Mouse (Mus musculus) gastrocnemius, adult 18-20 months (tissue): ENCODE measurements at regions not wholly inside any gene's neighbourhood (a gene's known extent, or its start where the extent isn't known, plus 50 kb on each side); places are given as distances from the start of the nearest gene placed in this dataset.
A peak's percentile ranks its signal among the peaks of the same experiment; 100 is the strongest.

Experiments used
- DNase-seq: peaks from one replicate; pipeline ENCODE4 v3.0.0; 2021; ENCODE audit warnings: low spot score

DNA sequence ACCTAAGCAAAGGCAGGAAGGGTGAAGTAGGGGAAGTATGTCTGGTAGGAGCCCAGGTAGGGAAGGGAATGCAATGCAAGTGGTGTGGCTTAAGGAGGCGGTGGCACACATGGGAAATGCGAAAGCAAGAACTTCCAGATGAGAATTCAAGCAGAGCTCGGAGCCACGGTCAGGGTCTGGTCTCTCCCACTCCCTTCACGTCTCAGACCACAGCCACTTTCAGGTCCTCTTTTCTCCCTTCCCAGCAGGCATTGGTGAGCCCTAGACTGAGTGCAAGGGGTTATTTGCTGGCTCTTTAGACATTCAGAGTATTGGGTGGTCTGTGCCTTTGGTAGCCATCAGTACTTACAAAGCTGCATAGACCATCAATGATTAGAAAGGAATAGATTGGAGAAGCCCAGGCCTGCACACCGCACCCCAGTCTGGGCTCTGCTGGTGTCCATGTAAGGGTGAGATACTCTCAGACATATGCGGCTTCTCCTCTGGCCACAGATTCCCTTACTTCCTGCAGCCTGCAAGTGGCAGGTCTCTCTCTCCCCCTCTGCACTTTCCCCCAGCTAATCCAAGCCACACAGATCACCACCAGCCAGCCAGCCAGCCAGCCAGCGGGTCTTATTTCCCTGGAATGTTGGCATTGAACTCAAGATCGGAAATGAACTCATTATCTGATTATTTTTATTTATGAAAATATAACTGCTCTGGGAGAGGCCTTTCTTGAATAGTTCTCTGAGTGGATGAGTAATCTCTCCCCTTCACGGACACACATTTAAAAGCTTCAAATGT, 113.6 kb downstream of the Zfp36l2 start:
- DNase-seq, result no peak

DNA sequence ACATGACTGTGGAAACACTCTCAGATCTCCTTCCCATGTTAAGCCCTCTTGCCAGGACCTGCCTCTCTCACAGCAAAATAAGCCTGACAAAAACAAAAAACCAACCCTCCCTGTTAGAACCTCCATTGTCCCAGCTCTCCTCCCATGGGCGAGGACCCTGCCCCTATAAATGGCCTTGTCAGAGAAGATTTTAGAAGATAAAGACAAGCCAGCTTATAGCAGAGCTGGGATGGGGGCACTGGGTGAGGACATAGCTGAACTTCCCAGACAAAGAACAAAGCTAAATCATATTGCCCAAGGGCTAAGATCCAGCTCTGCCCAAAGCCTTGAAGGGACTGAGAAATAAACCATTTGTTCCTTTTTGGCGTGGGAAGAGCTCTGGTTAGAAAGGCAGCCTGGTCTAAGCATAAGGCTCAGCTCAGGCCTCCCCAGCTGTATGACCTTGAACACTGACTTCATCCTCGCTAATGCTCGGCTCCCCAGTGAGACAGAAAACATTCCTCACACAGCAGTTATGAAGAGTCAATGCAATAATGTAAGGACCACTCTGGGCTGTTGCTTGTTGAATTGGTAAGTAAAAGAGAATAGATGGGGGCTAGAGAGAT, 115.2 kb downstream of the Zfp36l2 start:
- no peak for DNase-seq

DNA sequence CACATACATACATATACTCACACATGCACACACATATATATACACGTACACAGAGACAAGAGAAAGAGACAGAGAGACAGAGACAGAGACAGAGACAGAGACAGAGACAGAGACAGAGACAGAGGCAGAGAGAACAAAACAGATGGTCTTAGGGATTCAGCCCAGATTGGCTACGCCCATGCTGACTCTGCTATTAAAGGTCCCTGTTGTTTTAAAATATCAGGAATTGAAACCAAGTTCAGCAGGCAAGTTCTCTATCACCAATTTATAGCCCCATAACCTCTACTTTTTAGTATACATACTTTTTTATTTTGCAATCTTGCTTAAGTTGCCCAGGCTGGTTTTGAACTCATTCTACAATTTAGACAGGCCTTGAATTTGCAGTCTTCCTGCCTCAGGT, 115.9 kb downstream of the Zfp36l2 start:
- no peak for DNase-seq

DNA sequence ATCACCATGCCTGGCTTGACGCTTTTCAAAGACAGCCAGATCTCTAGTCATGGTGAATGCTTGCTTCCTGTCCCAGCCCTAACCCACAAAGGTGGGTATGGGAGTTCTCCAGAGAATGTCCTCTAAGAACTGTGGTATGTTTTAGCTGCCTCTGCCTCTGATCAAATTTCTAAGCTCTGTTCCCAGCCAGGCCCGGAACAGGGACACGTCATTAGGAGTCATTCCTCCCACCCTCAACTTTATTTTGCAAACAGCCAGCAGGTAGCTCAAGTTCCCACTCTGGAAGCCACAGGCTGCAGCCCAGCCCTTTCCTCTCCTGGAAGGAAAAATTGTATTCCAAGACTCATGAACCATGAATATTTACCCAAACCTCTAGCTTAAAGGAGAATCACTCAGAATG, 117.2 kb downstream of the Zfp36l2 start:
- DNase-seq, result no peak

DNA sequence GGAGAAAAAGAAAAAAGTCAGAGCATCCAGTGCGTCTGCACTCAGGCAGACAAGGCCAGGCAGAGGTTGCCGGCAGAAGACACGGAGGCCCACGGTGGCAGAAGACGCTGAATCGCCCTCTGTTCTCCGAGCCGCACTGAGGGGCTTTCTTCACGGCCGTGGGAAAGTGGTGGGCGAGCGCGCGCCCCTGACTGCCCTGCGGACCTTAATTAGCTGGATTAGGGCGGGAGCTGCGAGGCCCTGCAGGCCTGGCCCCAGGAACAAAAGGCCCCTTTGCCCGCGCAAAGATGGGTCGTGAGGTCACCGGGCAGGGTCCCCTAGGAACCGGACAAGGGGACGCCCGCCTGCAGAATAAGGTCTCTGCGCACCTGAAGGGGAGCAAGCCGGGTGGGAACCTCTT, 120.6 kb downstream of the Zfp36l2 start:
- no peak for DNase-seq

DNA sequence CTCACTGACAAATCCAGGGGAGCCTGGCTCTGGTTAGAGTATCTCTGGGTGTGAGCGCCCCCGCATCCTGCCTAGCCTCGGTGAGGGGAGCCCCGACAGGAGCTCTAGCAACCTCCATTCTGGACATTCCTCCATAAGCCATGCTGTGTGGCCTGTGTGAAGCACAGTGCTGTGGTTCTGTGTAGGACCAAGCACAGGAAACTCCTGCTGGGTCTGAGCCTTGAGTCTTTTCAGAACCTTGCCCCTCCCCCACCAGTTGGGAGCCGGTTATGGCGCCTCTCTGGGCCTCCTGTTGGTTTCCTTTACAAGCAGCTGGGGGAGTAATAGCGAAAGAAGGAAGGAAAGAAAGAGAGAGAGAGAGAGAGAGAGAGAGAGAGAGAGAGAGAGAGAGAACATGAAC, 124.0 kb downstream of the Zfp36l2 start:
- DNase-seq, result no peak

DNA sequence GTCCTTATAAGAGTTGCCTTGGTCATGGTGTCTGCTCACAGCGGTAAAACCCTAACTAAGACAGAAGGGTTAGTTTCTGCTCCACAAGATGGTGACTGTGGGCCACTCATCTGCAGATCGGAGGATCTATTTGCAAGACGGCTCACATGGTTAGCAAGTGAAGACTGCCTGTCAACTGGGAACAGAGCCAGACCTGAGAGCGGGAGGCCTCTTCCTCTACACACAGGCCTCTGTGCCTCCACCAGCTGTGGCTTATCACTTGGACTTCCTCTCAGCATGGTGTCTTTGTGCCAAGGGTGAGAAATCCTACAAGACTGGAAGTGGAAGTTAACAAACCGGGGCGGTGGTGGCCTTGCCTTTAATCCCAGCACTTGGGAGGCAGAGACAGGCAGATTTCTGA, 126.1 kb downstream of the Zfp36l2 start:
- no peak for DNase-seq

DNA sequence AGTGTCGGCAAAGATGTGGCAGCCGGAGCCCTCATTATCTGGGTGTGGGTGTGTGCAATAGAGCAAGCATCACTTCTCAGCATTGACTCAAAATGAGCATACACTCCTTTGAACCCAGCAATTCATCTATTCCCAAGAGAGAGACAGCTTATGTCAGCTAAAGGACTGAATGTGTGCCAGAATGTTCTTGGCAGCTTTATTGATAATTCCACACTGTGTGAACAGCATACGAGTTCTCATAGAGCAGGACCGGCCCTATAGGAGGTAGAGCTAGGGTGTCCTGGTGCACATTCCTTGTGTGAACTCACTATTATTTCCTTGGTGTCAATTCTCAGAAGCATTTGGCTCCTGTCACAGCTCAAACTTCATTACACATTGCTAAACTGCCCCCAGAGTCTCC, 131.3 kb downstream of the Zfp36l2 start:
- DNase-seq, result no peak

DNA sequence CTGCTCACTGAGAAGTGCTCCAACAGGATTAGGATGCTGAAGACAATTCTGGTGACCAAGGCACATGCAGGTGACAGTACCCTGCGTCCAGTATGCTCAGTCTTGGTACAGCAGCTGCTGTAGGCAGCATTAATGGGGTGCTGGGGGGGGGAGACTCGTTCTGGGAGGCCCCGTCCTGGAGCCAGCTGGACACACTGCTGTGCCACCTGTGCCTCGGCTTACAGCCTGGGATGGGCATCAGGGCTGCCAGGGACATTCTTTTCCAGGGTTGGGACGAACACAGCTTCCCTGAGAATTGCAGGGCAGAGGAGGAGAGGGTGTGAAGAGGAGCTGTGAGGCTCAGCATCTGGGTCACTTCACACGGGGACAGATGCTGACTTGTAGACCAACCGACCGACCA, 135.3 kb downstream of the Zfp36l2 start:
- DNase-seq, result no peak

DNA sequence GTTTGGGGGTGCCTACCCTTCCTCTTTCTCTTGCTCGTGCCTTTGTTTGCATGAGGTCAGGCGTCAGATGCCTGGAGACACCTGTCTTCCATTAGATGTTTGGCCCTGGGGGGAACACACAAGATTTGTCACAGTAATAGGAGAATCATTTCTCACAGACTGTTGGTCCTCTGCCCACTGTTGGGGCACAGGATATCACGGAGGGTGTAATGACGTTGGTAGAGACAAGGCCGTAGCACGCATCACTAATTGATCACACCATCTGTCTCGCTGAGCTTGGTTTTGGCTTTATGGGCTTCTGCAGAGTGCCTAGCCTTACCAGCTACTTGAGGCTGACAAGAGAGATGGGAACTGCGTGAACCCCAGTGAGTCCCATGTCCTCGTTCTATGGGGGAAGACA, 136.5 kb downstream of the Zfp36l2 start:
- DNase-seq, result no peak

DNA sequence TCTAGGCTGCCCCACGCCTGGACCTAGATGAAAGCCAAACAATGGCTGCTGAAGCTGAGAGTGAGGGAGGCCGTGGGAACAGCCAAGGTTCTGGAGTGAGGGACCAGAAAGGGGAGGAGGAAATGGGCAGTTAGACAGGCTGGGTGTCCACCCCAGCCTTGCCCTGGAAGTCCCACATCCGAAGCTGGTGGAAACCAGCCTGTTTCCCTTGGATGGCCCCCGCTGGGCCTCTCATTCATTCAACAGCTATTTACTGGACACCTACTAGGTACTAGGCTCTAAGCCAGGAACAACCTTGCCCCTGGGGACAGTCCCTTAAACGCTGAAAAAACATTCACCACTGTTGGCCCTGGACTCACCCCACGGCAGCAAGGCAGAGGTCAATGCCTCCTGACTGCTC, 139.2 kb downstream of the Zfp36l2 start:
- DNase-seq, result peak; percentile 49

DNA sequence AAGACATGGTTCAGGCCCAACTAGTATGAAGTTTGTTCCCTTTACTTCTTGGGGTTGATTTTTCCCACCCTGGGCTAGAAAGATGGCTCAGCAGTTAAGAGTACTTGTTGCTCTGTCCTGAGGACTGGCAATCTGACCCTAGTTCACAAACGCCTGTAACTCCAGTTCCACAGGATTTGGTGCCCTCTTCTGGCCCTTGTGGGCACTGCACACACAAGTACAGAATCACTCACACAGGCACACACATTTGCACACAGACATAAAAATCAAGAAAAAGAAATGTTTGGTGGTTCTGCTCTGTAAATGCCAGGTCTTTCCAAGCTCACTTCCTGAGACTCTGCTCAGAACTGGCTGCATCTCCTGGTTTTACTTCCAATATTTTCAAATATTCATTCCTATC, 140.2 kb downstream of the Zfp36l2 start:
- no peak for DNase-seq

DNA sequence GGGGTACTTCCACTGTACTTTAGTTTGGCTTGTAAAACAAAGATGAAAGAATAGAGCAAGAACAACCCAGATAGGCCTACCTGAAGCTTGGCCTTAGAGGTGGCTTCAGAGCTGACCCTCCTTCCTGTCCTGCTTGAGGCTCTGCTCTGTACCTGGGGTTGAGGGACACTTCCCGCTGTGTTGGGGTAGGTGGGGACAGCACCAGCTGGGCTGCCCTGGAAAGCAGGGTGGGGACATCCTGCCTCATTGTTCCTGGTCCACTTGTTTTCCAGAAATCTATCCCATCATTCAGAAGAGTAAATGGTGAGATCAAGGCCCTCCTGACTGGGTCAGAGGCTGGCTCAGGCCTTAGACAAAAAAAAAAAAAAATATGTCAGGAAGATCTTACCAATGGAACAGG, 141.9 kb downstream of the Zfp36l2 start:
- DNase-seq, result no peak

DNA sequence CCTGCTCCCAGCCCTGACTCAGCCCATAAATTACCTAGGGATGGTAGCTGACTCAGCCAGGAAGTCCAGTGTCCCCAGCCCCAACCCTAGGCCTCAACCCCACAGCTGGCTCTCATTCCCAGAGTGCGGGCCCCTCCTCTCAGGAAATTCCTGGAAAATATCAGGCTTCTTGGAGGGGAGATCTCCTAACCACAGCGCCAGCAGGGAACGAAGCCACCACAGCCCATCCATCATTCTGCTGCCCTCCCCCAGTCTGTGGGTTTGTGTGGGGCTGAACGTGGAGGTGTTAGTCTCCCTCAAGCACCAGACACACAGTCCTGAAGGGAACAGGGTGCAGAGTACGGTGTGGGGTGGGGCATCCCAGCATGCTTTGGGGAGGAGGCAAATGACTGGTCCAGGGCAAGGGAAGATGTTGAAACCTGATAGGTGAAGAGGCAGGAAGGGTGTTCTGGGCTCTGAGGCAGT, 143.2 kb downstream of the Zfp36l2 start:
- DNase-seq, result no peak

DNA sequence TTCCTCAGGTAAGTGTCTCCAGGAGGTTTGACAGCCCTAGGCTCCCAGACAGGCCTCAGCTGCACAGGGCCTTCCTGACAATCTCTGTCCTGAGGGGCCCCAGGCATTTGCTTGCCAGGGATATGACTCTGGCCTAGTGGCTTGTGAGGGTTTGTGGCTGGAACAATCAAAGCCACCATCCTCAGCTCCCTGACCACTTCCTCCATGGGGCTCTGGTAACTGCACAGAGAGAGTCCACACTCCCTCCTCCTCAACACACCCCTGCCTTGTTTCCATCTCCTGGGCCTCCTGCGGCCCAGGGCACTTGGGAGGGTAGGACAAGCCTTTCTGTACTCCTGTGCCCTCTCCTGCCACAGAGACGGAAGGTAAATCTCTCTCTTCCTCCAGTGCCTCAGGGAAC, 144.6 kb downstream of the Zfp36l2 start:
- DNase-seq, result no peak

DNA sequence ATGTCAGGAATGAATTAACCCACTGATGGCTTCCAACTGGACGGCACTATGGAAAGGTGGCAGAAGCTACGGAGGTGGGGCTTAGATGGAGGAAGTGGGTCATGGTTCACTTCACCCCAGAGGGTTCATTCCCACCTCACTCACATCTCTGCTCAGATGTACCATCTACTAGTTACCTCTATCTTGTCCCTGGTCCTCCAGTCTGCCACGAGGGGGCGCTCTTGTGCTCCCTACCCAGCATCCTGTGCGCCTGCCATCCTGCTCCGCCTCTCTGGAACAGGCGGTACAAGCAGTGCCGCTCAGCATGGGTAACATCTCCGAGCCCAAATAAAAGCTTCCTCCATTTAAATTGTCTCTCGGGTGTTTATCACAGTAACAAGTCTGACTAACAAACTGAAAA, 148.3 kb downstream of the Zfp36l2 start:
- DNase-seq, result no peak

DNA sequence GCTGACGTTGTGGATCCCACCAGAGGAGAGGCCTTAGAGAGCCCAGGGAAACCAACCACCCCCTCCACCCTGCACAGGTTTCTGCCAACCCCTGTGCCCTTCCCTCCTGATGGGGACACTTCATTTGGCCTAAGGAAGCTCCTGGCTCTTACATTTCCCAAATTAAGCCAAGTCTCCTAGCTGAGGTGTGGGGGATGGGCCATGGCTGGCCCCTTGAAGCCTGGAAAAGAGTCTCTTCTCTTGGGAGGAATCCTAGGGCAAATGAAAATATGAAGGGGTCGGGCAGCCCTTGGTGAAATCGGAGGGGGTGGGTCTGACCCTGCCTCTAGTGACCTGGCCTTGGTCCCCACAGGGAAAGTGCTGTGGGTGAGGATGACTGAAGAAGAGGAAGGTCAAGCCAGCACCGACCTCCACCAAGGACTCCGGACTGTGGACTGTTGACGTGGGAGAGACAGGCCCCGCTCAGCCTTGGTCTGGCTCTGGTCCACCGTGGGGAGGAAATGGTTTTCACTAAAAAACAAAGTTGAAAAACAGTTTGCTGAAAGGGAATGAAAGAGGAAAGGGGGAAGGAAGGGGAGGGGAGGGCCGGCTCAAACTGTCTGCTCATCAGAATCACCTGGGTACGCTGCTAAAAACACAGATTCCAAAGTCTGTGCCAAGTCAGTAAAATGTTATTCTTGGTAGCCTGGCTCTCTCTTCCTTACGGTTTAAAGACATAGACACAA, 150.0 kb downstream of the Zfp36l2 start:
- peak; percentile 48 for DNase-seq

DNA sequence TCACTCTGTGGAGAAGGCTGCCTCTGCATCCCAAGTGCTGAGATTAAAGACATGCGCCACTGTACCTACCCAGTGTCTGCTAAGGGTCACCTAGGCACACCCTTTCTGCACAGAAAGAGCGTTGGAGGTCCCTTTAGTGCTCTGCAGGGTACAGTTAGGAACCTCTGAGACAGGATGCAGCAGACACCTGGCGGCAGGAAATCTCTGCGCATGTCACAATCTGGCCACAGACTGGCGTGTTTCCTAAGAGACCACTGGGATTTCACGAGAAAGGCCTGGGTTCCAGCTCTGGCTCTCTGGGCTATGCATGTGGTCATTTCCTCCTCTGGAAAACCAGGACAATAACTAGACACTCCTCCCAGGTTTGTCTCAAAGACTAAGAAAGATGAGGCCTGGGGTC, 151.7 kb downstream of the Zfp36l2 start:
- DNase-seq, result no peak

DNA sequence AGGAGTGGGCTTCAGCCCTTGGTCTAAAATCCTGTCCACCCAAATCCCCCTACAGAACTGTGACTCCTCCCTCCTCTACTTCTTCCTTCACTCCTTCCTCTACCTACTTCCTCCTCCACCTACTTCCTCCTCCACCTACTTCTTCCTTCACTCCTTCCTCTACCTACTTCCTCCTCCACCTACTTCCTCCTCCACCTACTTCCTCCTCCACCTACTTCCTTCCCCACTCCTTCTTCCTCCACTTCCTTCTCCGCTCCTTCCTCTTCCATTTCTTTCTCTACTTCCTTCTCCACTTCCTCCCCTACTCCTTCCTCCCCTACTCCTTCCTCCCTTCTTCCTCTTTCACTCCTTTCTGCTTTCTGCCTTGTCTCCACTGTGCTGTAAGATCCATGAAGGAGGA, 152.9 kb downstream of the Zfp36l2 start:
- no peak for DNase-seq

DNA sequence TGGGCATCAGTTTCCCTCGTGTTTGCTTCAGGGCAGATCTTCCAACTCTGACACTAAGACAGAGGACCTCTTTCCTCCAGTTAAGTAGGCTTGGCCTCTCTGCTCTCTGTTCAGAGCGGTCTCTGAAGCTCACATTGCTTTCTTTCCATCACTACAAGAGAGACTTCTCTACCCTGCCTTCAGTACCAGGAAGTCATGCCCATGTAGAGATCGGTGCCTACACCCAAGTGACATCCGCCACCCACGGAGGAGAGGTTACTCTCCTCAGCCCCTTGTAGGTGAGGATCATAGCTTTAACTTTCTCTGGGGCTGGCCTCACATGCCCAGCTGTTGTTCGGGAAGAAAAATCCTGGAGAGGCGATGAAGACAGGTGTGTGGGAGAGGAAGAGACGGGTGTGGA, 155.3 kb downstream of the Zfp36l2 start:
- DNase-seq, result no peak

DNA sequence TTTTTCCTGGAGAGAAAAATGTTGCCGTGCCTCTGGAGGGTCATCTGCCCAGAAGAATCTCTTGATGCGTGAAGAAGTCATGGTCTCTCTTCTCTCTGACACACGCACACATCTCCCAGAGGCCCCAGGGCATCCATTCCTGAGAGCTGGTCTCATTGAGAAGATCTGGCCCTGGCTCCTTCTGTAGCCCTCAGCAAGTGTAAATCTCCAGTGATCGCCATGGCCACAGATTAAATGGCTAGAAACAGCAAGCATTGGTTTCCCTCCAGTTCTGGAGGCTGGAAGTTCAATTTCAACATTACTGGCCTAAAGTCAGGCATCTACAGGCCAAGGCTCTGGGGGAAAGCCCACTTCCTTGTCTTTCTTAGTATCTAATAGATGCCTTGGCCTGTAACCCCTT, 155.9 kb downstream of the Zfp36l2 start:
- DNase-seq, result peak; percentile 49

DNA sequence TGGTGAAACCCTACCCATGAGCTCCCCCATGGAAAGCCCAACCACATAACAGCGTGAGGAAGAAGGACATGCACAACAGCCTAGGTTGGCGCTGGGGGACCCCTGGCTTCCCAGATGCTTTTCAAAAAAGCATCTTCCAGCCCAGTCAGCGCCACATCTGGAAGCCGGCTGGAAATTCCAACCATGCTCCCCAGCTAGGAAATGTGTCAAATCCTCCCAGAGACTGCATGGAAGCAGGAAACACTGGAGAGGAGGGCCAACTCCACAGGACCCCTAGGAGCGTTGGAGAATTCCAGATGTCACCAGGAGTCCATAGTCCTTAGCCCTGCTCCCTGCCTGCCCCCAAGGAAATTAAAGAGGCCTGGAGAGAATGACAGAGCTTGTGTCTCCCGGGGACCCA, 156.4 kb downstream of the Zfp36l2 start:
- DNase-seq, result peak; percentile 27

DNA sequence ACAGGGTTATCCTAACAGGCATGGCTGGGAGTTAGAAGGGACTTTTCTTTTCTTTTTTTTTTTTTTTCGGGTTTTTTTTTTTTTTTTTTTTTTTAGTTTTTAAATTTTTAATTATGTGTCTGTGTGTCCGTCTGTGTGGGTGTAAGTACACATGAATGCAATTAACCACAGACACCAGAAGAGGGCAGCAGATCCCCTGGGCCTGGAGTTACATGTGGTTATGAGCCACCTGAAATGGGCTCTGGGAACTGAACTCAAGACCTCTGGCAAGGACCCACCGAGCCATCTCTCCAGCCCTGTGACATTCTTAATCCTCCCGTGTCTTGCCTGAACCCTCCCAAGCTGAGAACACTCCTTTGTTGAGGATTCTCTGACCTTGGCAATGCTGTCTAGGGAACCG, 157.0 kb downstream of the Zfp36l2 start:
- no peak for DNase-seq
